Mouse (Mus musculus) T-helper 17 cell (primary cell): ENCODE measurements at regions not wholly inside any gene's neighbourhood (a gene's known extent, or its start where the extent isn't known, plus 50 kb on each side); places are given as distances from the start of the nearest gene placed in this dataset.

Experiments
- in situ Hi-C, 2 experiments: fragments of 300-600 bp; cut with MboI, MseI; formaldehyde crosslinking; loops; 1 replicate in 1 of 2; 2 replicates in 1 of 2; pipeline ENCODE4 v1.15.1; 2025; ENCODE audit warnings: high pct_unique_total_duplicates in 2 of 2

DNA sequence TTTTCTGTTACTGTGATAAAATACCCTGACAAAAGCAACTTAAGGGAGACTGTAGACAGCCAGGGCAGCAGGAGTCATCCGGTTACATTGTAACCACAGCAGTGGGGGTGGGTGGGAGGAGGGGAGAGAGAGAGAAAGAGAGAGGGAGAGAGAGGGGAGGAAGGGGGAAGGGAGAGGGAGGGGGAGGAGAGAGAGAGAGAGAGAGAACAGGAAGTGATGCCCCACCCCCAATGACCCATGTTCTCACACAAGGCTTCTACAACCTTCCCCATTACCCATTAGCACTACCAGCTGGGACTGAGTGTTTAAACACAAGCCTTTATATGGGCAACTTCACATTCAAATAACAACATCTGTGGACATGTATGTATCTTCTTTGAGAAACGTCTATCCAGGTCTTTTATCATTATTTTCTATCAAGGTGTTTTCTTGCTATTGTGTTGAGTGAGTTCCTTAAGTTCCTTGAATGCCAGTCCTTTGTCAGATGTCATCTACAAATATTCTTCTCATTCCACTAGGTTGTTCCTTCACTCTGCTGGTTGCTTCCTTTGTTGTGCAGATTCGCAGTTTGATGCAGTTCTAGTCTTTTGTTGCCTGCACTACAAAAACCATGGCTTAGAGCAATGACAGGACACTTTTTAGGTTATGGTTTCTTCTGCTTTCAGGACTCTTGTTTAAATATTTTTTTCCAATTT is 274.7 kb upstream of the Ddx18 start:
- in situ Hi-C loops, result no loop called here

DNA sequence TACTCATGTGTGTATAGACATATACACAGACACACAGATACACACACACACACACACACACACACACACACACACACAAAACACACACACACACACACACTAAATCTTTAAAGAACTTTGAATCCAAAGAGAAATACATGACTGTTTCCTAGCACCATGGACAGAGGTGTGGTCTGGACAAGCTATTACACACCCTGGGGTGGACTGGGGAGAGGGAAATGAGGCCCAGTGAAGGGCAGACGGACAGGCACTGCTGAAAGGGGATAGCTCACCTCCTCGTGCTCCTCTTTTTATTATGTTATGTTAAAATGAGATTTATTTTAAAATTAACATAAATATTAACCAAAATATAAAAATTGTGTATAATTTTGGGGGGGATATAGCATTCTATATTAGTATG is 265.8 kb upstream of the Ddx18 start:
- in situ Hi-C loops, result no loop called here

DNA sequence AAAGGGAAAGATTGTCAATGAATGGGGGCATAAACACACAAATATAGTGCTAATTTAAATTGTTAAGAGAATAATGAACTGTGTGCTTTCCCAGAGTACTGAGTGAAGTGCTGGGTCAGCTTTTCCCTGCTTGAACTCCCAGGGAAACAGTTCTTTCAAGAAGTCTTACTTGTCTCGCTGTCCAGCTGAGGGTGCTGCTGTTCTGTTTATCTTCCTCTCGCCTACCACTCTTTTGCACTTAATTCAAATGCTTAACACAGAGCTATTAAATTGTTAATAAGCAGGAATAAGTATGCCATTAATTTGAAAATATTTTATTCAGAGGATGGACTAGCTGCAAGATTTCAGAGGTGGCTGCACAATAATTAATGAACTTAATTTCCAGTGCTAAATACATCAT is 262.5 kb upstream of the Ddx18 start:
- in situ Hi-C loops, result no loop called here

DNA sequence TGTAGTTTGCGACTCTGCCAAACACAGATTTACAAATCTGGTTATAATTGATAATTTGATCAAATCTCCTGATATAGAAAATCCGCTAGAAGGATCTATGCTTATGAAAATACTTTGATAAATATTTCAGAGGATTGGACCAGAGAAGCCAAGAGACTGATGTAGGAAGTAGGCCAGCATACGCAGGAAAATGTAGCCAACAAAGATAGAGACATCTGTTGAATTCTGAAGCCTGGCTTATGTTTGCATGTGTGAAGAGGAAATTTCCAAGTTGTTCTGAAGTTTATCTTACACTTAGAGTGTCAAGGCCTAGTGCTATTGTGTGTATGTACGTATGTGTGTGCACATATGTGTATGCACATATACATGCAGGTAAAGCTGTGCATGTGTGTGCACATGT is 255.2 kb upstream of the Ddx18 start:
- in situ Hi-C loops, result no loop called here

DNA sequence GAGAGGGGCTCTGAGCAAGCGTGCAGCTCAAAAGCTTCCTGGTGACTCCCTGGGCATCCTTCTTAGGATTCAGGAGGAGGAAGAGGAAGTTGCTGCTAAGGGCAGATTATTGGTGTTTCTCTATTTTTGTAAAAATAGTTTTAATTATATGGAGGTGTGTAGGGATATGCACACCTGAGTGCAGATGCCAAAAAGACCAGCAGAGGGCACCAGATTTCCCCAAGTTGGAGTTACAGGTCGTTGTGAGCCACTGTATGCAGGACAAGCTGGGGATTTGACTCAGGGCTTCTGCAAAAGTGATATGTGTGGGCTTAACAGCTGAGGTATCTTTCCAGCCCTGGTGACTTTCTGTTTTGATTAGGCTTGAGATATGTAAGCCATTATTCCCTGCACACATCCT is 235.5 kb upstream of the Ddx18 start:
- in situ Hi-C loops, result no loop called here

DNA sequence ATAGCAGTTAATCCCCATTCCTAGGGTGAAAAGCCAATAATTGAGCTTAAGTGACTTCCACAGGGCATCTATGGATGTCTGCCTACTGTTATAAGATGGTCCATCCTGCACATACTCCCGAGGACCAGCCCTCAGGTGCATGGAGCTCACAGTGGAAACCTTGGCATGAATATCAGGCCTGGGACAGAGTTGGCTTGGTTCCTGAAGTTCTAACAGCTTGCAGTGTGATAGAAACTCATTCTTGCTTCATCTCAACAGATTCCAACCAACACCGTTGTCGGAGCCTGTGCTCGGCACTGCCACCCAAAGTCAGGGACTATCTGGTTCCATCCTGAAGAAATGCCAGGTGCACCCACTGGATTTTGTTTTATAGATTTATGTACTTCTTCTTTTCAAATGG is 234.7 kb upstream of the Ddx18 start:
- in situ Hi-C loops, result no loop called here

DNA sequence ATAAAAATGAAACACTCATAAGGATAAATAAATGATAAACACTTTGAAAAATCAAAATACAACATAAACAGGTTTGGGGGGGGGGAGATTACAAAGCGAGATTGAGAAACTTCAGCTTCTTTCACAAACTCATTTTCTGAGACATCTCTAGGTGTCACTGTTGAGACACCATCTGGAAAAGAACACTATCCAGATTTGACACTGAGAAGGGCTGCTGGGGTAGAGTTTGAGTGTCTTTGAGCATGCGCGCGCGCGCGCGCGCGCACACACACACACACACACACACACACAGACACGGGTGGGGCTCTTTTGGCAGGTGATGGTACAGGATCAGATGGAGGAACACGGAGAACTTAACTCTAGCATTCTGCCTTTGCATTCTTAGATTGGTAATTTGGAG is 230.7 kb upstream of the Ddx18 start:
- in situ Hi-C loops, result no loop called here

DNA sequence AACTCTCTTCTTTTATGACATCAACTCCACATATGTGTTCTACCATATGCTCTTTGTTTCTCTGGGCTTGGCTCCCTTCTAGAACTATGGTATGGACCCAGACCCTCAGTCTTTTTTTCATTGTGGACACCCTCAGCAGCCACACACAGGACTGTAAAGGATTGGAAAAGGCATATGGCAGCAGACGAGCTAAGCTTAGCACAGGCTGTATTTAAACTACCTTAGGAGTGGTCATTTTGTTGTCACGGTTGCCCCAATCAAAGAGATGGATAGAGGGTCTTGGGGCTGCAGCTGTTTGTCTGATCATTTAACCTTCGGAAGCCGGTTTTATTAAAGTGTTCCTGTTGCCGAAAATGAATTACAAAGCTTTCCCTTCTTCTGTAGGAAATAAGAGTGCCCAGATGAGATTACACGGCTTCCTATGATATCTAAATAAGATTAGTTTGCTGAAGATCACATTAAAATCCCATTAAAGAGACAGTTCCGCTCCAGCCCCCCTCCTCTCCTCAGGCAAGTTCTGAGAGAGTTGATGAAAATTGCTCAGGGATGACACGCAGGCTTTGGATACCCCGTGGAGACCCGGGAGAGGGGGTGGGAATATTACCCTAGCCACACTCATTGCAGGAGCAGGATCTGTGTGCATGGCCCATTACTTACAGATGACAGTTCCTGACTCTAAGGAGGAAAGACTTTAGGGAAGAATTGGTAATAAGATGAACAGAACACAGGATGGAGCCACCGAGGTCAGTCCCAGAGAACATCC is 227.4 kb upstream of the Ddx18 start:
- in situ Hi-C loops, result no loop called here

DNA sequence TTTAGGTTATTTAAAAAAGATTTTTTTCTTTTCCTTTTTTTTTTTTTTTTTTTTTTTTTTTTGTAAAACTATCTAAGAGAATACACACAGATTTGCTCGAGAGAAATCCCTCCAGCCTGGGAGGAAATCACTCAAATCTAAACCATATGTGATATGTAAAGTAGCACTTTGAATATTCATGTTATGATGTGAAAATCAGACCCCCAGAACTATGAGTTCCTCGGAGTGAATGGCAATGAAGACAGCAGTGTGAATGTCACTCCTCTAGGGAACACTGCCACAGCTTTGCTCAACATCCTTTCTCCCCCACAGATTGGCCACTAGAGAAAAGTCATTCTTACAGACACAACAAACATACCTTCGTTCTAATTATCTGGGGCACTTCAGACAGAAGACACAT is 217.8 kb upstream of the Ddx18 start:
- in situ Hi-C loops, result no loop called here

DNA sequence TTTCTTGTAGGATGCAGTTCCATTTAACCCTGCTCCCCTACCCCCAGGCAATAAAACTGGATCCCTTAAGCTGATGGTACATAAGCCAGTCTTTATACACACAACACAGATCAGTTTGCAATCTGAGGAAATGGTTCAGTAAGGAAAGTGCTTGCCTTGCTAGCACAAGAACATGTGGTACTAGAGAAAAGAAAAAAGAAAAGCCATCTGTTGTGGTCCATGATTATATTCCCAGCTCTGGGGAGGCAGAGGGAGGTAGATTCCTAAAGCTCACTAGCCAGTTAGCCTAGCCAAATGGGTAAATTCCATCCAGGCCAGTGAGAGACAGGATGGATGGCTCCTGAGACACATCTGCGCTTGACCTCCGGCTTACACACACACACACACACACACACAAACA is 206.2 kb upstream of the Ddx18 start:
- in situ Hi-C loops, result no loop called here

DNA sequence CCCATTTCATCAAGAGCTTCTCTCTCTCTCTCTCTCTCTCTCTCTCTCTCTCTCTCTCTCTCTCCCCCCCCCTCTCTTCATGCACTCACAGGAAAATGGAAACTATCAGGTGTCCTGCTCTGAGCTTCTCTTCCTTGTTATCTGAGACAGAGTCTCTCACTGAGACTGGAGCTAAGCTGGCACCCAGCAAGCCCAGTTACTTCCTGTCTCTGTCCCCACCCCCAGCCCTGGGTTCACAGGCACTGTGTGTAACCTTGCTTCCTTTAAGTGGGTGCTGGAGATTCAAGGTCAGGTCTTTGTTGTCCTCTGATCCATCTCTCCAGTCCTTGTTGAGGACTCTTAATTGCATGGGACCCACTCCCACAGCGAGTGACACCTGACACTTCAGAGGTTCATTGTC is 203.7 kb upstream of the Ddx18 start:
- in situ Hi-C loops, result no loop called here

DNA sequence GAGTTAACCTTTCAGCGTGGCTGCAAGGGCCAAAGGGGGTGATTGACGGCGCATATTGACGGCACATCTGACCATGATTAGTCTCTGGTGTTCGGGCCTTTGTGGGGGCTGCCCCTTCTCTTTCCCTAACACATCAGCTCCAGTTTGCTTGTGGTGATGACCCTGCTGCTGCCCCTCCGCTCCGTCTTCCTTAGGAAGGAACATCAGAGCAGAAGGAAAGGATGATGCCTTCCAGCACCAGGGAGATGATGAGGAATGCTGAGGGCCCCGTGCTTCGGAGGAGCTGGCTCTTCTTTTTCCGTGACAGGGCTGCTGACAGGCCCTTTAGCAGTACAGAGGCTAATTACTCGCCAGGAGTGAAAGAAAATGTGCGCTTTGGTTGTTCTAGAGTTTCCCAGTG is 203.1 kb upstream of the Ddx18 start:
- in situ Hi-C loops, result no loop called here

DNA sequence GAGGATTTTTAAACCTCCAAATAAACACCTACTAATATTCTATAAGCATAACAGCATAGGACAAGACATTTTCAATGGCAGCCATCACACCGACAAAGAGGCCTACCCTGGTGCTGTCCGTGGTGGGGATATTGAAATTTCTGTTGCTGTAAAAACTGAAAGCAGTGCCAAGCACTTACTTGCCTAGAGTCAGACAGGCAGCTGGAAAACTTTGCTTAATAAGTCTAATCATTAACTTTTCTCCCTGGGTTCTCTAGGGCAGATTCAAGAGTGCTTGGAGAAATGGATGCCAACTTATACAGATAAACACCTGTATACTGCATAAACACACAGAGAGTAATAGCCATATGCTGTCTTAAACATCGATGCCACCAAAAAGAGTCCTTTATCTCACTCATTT is 192.3 kb upstream of the Ddx18 start:
- in situ Hi-C loops, result no loop called here

DNA sequence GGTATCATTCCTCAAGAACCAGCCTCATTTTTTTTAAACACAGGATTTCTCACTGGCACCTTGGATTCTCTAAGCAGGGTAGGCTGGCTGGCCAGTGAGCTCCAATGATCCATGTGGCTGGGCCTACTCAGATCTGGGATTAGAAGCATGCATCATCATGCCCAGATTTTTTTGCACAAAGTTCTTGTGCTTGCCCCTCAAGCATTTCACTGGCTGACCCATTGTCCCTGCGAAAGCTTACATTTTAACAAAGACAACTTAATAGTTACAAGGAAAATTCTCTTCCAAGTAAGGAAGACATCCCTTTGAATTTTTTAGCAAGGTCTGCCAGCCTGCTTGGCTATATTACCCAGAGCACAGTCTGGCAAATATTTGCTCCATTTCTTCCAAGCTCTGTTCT is 177.4 kb upstream of the Ddx18 start:
- in situ Hi-C loops, result no loop called here

DNA sequence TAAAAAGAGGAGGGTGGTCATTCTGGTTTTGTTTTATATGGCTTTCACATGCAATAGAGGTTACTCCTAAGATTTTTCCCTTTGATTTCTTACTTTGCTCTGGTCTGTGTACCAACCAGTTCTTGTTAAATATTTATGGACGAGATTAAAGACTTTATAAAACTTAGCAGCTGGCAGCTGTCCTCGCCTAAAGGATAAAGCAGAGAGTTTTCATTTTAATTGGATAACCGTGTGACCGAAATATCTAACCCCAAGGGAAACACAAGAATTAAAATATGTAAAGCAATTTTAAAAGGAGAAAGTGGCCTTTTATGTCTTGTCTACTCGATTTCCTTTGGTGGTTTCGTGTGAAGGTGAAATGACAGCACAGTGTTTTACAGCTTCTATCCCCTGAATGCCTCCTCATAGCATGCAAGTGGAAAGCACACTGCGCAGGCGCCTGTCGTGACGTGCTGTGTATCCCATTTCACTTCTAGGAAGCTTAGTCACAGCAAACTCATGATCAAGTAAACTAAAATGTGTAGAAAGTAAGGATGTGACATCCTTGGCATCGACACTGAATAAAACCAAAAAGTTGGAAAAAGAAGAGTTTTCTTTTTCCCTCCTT is 167.4 kb upstream of the Ddx18 start:
- in situ Hi-C loops, result no loop called here

DNA sequence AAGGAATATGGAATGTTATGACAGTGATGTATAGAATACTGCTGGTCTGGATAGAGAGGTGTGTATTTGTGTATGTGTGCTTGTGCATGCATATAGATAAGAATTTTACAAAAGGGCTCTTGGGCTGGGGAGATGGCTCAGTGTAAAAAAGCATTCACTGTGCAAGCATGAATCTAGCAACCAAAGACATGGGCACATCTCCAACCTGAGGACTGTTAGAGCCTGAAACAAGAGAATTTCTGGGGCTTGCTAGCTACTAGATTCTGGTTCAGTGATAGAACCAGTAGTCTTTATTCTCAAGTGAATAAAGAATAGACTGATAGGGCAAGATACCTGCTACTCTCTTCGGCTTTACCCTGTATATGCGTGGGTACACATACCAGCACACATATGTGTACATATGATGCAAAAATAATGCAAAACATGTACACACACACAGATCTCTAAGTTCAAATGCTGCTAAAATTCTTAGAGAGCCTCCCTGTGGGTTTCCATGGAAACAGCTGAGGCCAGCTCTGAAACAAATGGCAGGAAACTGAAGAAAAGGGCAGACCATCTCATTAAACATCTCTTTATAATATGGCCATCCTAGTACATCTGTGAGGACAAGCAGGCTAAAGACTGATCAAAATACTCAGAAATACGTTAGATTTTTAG is 166.8 kb upstream of the Ddx18 start:
- in situ Hi-C loops, result no loop called here

DNA sequence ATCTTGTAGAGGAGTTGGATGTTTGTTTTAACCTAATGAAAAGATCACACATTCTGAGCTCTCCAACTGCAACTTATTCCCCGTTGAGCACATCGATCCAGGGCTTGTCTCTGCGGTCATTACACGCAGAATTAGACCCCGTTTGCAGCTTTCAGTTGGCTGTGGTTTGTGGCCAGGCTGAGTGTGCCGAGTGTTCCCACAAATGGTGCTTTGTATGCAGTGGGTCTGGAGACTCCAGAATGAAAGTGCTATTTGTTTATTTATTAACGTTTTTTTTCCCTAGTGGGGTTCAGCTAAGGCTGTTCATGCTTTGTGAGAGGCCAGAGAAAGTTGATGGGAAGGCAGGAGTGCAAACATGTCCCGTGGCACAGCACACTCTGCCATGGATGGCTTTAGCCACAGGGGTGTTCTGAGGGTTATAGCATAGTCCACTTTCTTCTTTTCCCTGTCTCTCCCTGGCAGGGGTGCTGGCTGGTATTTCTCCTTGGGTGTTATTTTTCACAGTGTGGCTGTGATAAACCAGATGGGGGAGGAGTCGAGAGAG is 141.6 kb upstream of the Ddx18 start:
- in situ Hi-C loops, result no loop called here

DNA sequence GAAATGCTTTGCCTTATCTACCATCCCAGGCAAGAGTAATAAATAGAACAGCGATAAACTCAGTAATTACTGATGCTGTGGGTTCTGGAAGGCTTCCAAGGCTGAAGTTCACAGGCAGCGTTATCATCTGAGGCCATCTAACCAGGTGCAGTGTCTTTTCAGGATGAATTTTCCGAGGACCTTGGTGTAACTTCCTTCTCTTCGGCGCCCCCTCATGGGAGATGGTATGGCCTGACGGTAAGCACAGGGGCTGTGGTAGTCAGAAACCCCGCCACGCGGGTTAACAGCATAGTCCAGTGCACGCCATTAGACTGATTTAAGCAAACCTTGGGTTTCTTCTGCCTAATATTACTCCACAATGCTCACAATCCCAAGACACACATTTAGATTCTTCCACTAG is 140.5 kb upstream of the Ddx18 start:
- in situ Hi-C loops, result no loop called here

DNA sequence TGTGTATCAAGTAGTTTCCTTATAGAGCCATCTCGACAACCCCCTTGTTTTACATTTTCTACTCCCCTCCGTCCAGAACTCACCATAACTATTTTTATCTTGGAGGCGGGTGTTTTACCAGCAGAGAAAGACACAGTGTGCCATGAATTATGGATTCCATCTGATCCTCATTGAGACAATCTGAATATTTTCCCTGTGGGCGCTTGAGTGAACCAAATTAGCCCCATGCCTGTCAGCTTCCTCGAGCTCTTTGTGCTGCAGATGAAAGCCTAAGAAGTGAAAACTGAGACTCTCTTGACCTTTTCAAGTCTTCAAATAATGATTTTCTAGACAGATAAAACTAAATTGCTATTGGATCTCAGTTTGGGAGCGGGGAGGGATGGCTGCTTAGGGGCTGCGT is 134.0 kb upstream of the Ddx18 start:
- in situ Hi-C loops, result no loop called here

DNA sequence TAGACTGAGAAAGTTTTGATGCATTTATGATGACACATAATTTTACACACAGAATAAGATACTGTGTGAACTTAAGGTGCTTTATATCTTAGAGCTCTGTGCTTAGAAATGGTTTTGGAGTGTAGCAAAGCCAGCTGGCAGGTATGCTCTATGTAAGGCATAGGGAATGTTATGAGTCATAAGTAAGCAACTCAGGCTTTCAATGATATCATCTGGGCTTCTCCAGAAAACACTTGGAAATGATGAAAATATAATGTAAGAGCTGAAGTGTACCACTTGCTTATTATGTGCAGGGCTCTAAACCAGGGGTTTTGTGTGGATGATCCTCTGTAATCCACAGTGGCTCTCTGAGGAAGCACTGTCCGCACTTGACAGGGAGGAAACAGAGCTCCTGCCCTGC is 86.1 kb upstream of the Ddx18 start:
- in situ Hi-C loops, result no loop called here

DNA sequence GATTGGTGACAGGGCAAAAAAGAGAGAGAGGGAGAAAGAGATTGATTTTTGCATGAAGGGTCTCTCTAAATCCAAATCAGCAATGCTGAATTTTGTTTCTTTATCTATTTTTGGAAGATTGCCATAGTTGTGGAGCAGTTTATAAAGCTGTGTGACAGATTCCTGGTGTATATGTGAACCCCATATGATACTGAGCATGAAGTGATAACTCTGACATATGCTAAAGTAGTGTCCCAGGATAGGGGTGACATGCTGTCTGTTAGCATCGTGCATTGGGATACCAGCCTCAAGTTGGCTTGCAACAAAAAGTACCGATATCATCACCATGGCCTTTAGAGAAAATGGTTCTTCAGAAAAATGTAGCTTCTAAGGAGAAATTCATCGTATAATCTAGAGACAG is 82.3 kb upstream of the Ddx18 start:
- in situ Hi-C loops, result no loop called here

DNA sequence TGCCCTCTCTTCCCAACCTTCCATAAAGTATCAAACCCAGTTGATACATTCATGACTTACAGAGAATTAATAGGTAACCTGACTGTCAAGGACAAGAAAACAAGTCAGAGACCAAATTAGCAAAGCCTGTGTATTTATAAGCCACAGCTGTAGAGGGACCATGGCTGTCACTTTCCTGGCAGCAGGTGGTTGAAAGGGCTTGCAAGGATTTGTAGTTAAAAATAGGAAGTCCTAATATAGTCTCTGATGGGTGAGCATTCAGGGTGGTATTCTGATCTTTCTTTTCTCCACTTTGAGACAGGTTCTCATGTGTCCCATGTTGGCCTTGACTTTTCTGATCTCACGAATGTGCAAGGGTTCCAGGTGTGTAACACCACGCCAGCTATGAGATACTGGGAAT is 63.7 kb upstream of the Ddx18 start:
- in situ Hi-C loops, result no loop called here
